Mouse (Mus musculus) erythroid progenitor cell, adult 5-6 weeks (primary cell): ENCODE results near the gene Asb17. TPM values are rescaled to one million over a fixed set of nuclear protein-coding genes. Genes with fewer than 3 reads are reported as not detected.

Experiments used
- ATAC-seq: replicated peaks from 2 replicates; pipeline ENCODE4 v1.8.0; 2016; ENCODE audit warnings: moderate number of reproducible peaks, mild to moderate bottlenecking, moderate TSS enrichment, inconsistent platforms; ENCODE audit not compliant: poor library complexity, low FRiP score, severe bottlenecking
- total RNA-seq, 2 experiments: library from RNA; stranded (forward) in 1 of 2; stranded (reverse) in 1 of 2; fragments of 150-400 nt in 1 of 2; fragments of 186-747, 209-891 nt in 1 of 2; gene quantifications; 2 replicates each; pipeline versions ENCODE4 v1.2.3 to v1.2.4; 2015 to 2017; ENCODE audit warnings: low replicate concordance in 2 of 2

The Asb17 gene
- total RNA-seq, 2 experiments from 2014 or later: not detected

DNA sequence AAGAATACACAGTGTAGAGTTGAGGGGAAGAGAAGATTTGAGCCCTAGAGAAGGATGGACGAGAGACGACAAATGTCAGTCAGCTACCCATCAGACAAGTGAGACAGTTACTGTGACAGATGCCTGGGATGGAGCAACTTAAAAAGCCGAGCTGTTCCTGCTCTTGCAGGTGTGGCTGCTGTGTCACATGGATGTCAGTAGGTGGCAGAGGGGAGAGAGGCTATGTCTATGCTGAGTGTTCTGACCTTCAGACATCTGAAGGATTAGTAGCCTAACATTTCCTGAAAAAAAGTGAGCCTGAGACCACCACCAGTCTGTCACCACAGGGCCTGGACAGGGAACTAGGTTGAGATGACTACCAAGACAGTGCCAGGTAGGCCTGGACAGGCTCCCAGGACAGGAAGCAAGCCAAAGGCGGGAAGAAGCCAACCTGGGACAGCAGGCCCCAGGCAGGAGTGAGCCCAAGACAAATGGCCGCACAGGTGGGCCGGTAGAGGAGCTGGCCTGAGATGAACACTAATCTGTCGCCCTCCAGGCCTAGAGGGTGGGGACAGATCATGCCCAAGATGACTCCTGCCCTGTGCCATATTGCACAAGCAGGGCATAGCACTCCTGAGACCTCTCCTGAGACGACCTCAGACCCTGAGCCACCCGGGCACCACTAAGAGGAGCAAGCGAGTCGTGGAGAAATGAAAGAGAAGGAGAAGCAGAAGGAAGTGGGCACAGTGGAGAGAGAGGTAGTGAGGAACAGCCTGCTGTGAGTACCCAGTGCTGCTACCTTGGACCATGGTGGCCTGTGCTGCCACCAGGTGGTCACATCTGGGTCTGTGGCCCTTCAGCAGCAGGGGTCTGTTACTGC lies 12.8 kb upstream of the Asb17 start:
- ATAC-seq: peak; percentile 81

DNA sequence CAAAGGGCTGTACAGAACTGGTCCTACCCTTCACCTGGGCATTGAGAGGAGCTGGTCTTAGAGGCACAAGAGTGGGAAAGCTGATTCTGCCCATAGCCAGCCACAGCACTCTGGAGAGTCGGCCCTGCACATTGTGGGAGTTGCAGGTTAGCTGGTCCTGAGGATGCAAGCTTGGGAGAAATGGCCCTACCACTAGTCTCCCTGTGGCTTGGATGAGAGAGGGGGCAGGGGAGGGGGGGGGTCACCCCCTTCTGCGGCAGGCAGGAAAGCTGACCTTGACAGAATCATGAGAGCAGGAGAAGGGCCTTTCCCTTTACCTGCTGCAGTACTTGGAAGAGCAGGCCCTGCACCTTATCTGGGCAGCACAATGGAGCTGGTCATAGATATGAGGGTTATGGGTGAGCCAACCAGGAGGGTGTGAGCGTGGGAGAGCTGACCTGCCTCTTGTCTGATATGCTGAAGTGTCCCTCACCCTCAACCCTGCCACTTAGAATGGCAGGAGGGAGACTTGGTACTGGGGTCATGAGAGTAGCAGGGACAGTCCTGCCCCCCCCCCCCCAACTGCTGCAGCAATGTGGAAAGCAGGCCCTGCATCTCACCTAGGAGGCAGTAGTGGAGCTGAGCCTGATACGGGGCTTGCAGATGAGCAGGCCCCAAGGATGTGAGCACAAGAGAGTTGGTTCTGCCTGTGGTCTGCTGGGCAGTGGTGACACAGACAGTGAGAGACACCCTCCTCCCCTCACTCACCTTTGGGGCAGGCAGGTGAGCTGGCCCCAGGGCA lies 11.9 kb upstream of the Asb17 start:
- ATAC-seq: peak; percentile 76

DNA sequence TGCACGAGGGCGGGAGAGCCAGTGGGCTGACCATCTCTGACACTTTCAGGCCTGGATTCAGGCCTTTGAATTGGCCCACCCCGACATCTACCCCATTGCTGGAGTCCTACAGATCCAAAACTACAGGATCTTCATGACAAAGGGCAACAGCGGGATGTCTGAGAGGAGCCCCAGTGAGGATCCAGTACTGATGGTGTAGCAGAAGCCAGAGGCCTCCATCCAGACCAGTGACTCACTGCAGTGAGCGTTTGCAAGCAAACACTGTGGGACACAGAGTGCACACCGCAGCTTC lies 11.4 kb upstream of the Asb17 start:
- ATAC-seq: no peak

DNA sequence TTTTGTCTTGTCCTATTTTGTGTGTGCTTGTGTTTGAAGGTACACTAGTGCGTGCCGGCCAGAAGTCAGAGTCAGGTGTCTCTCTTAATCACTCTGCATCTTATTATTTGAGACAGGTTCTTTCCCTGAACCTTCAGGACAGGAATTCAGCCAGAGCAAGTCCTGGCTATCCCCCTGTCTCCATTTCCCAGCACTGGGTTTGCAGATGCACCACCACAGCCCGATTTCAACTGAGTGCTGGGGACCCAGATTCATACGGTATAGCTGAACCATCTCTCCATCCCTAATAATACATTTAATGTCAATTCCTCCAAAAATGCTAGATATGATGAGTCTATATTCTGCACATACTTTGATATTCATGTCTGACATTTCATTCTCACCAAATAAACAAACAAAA lies 9.9 kb upstream of the Asb17 start:
- ATAC-seq: no peak

DNA sequence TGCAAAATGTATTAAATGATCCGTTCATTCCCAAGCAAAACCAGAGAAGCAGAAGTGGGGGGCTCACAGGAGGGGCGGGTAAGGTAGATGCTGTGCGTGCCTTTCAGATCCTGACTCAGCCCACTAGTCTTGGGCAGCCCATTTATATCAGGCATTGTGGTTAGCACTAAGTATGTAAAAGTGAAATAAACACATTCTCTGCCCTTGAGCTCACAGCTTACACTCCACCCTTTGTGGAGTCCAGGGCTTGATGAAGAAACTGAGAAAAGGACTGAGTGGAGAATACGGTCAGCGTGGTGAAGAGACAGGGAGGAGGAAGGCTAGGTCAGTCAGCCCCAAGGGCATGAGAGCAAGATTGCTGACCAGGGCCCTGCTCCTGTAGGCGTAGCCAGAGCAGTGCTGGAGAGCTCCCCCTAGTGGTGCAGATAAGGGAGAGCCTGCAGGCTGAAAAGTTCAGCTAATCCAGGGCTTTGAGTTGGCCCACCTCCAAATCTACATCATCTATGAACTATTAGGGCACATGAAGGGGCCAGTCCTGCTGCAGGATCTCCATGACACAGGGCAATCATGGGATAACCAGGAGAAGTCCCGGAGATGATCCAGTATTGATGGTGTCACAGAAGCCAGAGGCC lies 8.4 kb upstream of the Asb17 start:
- ATAC-seq: peak; percentile 72

DNA sequence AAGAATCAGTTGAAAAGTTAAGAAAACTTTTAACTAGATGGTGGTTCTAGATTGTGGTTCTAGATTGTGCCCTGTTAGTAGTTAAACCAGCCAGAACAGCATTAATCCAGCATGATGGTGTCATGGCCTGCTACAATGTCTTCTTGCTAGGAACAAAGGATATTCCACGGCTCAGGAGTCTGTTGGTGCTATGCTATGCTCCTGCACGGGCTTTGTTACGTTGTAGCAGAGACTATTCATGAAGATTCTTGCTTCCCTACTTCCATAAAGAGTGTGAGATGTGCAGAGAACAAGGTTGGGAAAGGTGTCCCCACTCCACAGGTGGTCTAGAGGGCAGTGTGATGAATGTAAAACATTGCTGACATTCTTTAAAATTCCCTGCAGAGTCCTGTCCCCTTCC lies 7.7 kb upstream of the Asb17 start:
- no peak for ATAC-seq

DNA sequence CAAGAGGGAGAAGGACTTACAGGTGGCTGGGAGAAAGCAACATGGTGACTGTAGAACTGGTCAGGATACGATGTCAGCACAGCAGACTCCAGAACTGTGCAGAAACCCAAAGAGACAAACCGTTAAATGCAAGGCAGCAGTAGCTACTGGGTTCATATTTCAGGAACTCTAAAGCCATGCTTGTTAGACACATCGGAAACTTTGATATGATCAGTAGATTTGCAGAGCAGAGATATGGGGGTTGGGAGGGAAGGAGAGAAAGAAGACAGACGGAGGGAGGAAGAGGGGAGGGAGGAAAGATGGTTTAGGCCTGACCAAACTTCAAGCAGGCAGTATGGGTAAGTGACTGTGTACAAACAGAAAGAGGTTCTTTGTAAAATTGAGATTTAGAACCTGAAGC lies 6.4 kb upstream of the Asb17 start:
- ATAC-seq: no peak

DNA sequence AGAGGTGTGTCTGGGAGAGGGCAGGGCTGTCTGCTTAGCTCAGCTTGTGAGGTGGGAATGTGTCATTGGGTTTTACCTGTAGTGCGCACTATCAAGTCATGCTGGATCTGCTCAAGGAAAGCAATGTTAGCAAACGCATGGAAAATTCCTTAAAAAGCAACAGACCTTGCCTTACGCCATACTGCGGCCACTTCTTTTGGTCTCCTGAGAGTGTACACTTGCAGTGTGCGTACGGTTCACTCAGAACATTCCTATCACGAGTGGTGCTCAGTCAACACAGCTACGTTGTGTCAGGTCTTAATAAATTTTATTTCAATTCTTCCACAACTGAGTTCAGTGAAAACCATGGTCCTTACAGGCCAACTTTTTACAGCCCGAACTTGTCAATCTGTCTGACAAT lies 748 bp downstream of the Asb17 start:
- no peak for ATAC-seq

DNA sequence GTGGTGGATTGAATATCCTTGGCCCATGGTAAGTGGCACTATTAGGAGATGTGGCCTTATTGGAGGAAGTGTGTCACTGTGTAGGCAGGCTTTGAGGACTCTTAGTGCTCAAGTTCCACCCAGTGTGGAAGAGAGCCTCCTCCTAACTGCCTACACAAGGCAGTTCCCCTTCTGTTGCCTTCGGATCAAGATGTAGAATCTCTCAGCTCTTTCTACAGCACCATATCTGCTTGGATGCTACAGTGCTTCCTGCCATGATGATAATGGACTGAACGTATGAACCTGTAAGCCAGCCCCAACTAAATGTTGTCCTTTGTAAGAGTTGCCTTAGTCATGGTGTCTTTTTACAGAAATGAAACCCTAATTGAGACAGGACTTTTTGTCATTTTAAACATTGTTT lies 1.5 kb downstream of the Asb17 start:
- ATAC-seq: no peak

DNA sequence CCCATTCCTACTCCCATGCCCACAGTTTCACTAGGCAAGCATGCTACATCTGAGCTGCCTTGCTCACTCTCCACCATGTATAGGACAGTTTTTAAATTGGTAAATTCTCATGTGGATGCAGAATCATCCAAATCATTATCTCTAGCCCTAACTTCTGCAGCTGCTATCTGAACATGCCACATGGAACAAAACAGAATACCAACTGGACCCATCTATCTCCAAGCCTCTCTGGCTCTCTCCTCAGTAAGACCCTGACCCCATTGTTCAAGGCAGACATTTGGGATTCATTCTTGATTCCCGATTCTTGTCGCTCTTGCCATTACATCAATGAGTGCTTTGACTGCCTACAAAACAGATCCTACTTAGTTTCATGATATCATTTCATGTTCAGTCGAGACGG lies 2.1 kb downstream of the Asb17 start:
- ATAC-seq: no peak

DNA sequence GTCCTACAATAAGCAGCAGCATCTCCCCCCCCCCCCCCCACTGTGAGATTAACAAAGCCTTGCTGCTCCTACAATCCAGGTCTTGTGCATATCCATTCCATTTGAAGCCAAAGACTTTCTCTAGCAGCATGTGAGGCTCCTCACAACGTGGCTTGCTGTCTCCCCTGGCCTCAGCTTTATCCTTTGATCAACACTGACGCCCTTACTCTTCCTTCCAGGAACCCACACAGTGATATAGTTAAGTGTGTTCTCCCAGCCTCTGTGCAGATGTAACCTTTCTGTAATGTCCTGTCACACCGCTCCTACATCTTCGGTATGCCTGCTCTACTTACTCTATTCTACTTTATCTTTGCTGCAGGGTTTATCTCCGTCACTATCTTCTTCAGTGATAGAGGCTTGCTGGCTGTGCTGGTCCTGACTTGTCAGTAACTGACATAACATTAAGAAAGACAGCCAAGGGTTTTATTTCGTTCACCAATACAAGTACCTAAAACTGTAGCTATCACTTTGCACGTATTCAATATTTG lies 3.3 kb downstream of the Asb17 start:
- no peak for ATAC-seq

DNA sequence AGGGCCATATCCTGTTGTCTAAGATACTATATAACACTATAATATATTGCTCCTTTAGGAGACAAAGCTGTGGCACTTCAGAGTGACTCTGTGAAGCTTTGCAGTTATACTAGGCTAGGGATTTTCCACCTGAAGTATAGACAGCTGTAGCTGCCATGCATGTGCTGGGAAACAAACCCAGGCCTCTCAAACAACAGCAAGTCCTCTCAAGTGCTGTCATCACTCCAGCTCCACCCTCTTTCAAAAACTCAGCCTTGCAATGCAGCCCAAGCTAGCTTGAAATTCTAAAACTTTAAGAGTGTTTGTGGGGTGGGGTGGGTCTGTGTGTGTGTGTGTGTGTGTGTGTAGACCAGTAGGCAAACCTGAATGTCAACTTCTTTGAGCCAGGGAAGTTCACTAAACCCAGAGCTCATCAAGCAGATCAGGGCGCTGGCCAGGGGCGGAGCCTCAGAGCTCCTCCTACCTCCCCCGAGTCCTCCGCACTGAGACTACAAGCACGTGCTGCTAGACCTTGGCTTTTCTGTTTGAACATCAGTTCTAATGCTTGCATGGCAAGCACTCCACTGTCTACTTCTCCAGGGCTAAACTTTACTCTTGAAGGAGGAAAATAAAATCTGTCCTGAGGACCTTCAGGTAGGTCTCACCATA lies 5.5 kb downstream of the Asb17 start:
- peak; percentile 74 for ATAC-seq

DNA sequence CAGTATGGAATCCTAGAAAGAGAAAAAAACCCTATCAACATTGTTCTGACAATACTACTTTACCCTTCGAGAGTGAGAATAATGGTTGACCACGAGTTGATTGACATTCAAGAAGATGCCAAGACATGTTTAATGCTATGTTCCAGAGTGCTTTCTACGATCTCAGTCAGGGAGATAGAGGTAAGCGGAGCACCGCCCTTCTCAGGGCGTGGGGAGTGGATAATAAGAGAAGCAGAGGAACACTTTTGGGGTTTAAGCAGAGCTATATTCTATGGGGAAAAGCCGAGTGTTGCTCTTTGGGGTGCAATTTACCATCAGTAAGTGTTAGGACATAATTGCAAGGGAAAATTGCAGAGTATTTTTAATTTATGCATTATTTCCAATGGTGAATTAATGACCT lies 6.8 kb downstream of the Asb17 start:
- ATAC-seq: peak; percentile 66

DNA sequence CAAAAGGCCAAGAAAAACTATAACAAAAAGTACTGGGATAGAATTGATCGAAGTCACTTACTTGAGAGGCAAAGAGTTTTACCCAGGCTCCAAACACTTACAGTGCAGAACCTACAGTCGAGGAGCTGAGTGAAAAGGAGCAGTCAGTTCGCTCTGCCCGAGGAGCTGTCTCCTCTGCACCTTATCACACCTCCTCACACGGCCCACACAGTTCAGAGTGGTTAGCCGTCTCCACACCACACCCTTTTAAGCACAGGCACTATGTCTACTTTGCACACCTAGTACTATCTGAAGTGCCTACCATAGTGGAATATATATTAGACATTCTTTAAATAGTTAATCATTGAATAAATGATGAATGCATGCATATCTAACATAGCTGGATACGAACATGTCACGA lies 8.3 kb downstream of the Asb17 start:
- peak; percentile 92 for ATAC-seq

DNA sequence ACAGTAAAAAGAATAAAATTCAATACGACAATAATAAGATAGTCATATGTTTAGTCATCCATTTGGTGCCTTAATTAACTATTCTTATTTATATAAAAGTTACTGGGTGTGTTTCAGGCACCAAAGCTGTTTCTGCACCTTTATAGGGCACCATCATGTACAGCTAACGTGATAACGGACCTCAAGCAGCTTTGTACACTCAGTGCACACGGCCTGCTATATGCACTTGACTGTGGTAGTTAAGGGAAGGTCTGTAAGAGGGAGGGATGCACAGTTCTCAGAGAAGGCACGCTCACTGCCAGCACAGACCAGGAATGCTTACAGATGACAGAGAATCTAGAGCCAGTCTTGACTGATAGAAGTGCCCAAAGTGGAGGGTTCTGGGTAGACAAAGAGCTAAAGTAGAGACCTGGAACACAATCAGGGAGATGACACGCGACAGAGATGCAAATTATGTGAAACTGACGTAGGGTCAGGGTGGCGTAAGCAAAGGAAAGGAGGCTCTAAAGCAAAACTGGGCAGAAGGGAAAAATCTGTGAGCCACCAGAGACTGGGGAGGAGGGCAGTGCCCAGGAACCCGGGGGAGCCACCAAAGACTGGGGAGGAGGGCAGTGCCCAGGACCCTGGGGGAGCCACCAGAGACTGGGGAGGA lies 14.5 kb downstream of the Asb17 start:
- ATAC-seq: no peak

DNA sequence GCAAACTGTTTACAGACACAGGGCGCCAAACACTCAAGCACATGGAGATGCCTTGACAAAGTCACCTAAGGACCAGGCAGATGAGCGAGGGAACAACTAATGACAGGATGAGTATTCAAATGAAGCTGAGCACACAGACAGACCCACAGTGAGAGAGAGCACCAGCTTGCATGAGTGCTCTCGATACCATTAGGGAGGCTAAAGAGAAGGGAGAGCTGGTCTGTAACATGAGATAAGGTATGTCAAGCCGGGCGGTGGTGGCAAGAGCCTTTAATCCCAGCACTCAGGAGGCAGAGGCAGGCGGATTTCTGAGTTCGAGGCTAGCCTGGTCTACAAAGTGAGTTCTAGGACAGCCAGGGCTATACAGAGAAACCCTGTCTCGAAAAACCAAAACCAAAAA lies 16.4 kb downstream of the Asb17 start:
- peak; percentile 81 for ATAC-seq

DNA sequence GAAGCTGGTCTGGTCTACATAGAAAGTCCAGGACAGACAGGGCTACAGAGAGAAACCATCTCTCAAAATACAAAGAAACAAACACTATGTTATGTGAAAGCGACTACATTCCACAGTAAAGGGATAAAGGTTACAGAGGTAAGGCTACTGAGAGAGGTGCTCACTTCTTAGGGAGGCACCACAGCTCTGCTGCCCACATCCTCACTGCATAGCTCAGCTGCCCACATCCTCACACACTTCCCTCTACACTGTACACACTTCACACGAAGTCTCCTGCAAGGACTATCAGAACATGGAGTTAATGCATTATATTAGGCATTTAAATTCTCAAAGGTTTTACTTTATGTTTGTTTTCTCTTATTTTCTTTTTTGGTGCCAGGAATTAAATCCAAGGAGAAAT lies 19.8 kb downstream of the Asb17 start:
- ATAC-seq: no peak

DNA sequence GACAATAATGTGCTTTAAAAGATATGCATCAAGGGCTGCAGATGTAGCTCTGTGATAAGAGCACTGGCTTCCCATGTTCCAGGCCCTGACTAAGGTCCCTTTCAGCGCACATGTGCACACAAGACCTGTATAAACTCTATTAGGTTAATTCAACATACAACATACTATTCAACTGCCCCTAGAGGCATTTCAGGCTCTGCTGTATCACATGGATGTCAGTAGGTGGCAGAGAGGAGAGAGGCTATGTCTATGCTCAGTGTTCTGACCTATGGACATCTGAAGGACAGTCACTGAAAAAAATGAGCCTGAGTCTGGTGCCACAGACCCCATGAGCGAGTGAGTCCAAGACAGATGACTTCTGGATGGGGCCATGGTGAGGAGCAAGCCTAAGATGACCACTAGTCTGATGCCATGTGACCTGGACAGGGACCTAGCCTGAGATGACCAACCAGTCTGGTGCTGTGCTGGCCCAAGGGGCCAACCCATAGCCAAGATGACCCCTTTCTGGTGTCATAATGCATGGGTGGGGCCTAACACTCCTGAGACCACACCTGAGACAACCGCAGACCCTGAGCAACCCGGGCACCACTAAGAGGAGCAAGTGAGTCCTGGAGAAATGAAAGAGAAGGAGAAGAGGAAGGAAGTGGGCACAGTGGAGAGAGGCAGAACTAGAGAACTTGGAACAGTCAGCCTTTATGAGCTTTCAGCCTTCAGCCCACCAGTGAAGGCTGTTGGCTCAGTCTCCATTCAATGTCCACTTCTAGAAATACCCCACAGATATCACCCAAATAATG lies 20.8 kb downstream of the Asb17 start:
- ATAC-seq: no peak
